Mouse (Mus musculus): ENCODE measurements around the gene Uggt1.

DNA sequence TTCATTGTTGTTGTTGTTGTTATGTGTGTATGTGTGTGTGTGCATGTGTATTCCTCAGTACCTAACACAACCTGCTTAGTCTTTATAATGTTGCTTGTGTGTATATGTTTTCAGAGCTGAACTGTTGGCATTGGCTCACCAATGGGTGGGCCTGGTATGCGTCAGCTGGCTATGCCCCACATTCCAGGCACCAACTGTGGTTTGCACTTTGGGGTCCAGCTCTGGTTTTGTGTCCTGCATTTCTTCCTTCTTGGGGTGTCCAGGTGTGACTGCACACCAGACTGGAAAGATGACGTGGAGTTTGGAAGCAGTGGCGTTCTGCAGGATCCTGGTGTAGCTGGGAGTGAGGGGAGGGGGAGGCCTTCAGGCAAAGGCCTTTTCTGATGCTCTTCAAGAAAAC is 125.6 kb downstream of the Uggt1 start:
- no peak for TF ChIP-seq GATA1 (IDR thresholded peaks at IDR 0.05; ENCODE audit: low read length)
- no peak for TF ChIP-seq TAL1 (IDR thresholded peaks at IDR 0.05; ENCODE audit: low read length)
